Mouse (Mus musculus): ENCODE results near the gene Arap2.
A peak's percentile ranks its signal among the peaks of the same experiment; 100 is the strongest.
"Not testable (repeated sequence)": the region's sequence is repeated elsewhere in the genome, so short reads cannot be mapped to it uniquely, and the experiment has no call there.

The Arap2 gene

GRCm38 (mm10) chr5:62739451-62740415 is 26.2 kb downstream of the Arap2 start:
- no peak for DNase-seq

DNA sequence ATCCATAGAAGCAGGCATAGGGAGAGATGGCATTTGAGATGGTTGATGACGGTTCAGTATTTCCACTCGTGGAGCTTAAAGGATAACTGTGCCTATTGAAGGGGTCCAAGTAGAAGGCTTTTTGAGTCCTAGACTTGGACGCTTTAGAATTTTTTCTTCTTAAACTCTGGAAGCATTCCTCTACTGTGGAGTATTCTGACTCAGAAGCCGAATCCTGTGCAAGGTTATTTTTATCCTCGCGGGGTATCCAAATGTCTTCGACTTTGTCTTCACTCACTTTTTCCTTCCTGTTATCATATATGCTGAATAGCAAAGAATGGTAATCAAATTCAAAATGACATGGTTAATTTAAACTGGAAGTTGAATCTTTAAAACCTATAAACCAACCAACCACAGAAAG is 35.4 kb downstream of the Arap2 start:
- DNase-seq = not testable (repeated sequence)

- DNase-seq = no peak
Observed at GRCm38 (mm10) chr5:62725551-62725950, 40.4 kb downstream of the Arap2 start.

DNA sequence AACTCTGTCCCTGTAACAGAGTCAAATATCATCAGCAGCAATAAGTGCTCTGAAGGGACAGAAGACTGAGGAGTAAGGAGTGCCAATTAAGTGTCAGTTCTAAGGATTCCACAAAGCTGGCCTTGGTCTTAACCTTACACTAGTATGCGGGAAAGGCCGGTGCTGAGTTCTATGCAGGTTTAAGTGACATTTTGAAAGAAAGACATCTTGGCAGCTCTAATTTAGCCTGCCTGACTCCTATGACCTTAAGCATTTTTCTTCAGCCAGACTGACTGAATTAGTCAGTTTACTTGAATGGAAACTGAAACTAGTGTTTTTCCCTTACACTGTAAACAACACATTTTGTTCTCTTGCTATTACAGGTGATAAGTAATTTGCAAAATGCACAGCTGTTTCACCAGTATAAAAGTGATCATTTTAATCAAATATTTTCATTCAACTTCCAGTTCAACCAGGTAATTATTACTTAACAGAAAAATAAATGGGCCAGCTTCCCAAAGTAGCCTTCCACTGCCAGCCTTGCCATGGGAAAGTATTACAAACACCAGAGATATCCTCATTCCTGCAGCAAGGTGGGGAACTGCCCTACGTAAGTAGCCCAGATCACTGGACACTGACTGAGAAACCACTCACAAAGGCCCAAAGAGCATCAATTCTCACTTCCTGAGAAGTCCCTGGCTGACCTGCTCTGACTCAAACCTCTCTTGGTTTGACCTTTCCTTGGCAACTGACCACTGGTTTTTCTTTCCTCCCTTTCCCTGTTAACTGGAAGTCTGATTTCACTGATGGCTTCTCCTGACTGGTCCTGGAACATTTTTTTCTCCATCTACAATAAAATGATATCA is 42.5 kb downstream of the Arap2 start:
- DNase-seq = no peak

- no peak for DNase-seq
Observed at GRCm38 (mm10) chr5:62716468-62716867, 49.5 kb downstream of the Arap2 start.

DNA sequence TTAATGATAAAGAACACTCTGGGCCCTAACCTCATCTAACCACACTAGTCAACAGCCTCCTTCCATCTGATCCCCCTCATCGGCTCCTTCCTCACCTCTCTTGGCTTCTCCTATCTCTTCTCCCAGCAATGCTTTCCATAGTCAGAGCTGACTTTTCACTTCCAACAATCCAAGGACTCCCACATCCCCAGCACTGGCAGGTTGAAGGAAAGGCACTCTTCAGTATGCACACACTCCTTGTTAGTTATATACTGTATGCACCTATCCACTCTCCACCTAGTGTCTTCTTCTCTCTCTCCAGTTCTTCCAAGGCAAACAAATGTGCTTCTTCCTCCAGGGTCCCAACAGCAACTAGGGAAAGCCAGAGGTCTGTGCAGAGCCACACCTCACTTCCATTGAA is 50.0 kb downstream of the Arap2 start:
- DNase-seq = no peak

GRCm38 (mm10) chr5:62715436-62715835 is 50.5 kb downstream of the Arap2 start:
- no peak for DNase-seq

DNA sequence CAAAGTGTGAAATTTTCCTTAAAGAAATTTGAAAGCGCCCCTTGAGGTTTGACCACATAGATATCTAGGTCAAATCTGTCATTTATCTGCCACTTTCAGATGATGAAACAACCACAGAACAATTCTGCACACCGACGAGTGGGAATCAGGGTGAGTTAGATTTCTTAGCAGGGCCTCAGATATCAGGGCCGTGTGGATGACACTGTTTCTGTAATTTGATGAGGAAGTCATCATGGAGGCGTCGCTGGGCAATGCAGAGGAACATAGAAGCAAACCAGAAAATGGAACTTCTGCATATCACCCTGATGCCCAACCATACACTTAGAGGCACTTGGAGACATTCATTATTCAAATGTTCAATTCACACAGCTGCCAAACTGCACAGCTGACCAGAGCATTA is 55.0 kb downstream of the Arap2 start:
- DNase-seq = no peak

GRCm38 (mm10) chr5:62706900-62707299 is 59.1 kb downstream of the Arap2 start:
- DNase-seq = peak; percentile 28 to 40

DNA sequence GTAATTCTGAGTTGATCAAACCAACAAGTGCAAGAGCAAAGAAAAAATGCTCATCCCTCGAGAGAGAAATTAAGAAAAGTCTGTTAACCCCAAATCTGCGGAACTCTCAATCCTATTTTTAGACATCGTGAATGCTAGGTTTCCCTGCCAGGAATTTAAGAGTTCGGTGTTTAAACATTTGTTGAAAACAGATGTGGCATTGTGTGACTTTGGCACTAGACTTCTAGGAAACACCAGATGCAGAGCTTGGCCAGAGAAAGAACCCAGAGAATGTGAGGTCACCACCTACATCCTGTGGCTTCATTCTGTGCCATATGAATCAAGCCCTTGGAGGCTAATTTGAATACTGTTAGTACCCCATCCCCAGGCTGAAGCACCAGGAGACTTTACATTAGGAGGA is 76.0 kb downstream of the Arap2 start:
- no peak for DNase-seq

DNA sequence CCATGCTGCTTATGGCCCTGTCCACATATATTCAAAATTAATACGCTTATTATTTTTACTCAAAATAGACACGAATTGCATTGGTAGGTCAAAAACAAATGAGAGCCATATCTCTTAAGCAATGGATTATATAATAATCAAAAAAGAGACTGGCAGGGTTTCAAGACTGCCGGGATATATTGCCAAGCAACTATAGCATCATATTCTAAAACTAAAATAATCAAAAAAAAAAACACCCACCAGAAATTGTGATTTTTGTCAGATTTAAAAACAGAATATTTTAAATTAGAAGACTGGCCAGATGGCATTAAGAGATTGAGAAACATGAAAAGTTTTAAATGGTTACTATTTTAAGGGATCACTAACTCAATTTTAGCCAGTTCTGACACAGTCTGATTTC is 82.2 kb downstream of the Arap2 start:
- no peak for DNase-seq

DNA sequence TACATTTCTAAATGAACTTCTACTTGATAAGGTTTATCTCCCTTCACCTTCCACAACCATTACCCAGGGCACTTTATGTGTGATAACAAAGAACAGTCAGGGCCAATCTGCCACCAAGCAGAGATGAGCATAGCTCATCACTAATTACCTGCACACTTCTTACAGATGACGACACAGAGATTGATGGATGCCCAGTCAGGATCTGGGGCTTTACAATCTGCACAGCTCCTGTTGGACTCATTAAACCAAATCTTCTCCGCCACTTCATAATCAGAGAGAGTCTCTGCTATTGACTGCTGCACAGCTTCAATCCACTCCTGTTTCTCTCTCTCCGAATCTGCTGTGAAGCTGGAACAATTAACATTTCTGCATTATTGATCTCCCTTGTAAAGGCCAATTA is 82.8 kb downstream of the Arap2 start:
- no peak for DNase-seq

DNA sequence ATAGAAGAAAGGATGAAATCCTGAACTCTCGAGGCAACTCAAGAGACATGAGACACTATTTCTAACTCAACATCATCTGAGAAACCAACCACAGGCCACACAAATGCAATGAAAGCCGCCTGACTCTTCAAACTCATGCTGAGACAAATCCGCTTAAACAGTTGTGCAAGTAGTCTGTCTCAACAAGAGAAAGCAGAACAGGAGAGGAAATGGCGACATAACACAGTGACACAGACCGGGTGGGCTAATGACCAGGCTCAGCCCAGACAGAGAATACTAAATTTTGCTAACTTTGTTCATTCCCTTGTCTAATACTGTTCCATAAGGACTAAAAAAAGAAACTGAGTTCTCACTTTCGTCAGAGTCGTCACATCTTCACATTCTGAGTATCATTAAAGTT is 88.6 kb downstream of the Arap2 start:
- DNase-seq = no peak

GRCm38 (mm10) chr5:62672736-62673436 is 93.1 kb downstream of the Arap2 start:
- DNase-seq = peak; percentile 4

GRCm38 (mm10) chr5:62665329-62665728 is 100.6 kb downstream of the Arap2 start:
- DNase-seq = no peak

DNA sequence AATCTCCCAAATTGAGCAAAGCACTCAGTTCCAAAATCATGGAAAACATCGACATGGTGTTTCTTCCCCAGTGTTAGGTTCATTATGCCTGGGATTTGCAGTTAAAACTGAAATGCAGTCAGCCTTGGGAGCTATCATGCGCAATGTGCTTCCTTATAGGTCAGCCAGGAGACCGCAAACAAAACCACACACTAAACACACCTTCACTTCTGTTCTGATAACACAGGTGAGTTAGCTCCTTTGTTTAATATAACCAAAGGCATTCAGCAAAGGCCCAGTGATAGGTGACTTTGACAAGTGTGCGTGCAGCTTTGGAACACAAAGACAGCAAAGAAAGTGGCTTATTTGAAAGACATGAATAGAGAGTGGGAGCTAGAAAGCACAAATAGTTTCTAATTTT is 101.1 kb downstream of the Arap2 start:
- no peak for DNase-seq

GRCm38 (mm10) chr5:62663206-62663605 is 102.8 kb downstream of the Arap2 start:
- no peak for DNase-seq

DNA sequence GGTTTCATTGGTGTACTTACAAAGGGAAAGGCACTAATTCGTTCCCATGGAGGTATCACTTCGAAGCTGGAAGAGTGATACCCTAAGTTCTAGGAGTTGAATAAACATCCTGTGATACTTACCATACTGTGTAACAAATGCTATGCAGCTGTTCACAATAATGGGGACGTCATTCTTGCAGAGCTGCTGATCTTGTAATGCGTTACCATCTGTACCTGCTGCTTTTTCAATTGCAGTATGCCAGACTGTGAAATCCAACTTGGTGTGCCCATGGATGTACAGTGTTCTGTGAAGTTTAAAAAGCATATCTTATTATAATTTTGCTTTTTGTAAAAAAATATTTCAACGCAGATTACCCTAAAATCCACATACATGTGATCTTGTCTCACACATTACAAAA is 112.0 kb downstream of the Arap2 start:
- DNase-seq = no peak

DNA sequence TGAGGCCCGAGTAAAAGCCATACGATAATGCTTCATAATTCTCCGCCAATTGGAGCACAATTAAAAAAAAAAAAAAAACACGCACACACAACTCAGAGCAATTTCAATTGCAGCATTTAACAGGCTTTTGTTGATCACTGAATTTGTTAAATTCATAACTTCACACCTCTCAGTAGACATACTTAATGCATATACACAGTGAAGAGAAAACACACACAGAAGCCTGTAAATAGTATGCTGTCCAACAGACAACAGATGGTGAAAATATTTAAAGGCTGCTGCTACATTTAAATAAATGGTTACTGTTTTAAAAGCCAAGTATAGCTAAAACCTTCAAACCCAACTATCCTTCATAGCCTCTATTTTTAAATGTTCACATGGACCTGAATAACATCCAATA is 123.6 kb downstream of the Arap2 start:
- no peak for DNase-seq

DNA sequence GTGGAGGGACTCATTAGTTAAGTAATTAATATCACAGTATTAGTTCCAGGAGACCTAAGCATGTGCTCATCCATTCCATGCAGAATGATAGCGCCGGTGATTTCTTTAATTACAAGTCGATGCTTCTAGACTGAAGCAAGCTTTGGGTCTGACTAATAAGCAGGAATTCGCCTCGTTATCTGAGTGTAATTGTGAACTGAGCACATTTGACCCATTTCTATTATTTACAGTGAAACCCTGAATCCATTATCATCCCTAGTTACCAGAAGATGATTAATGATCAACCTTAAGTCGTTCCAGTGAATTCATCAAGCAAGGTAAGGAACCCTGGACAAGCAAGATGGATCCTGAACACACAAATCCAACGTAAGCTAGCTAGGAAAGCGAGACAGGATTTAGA is 125.5 kb downstream of the Arap2 start:
- no peak for DNase-seq

- DNase-seq = no peak
Observed at GRCm38 (mm10) chr5:62636341-62636740, 129.6 kb downstream of the Arap2 start.

GRCm38 (mm10) chr5:62628901-62629300 is 137.1 kb downstream of the Arap2 start:
- DNase-seq = no peak

DNA sequence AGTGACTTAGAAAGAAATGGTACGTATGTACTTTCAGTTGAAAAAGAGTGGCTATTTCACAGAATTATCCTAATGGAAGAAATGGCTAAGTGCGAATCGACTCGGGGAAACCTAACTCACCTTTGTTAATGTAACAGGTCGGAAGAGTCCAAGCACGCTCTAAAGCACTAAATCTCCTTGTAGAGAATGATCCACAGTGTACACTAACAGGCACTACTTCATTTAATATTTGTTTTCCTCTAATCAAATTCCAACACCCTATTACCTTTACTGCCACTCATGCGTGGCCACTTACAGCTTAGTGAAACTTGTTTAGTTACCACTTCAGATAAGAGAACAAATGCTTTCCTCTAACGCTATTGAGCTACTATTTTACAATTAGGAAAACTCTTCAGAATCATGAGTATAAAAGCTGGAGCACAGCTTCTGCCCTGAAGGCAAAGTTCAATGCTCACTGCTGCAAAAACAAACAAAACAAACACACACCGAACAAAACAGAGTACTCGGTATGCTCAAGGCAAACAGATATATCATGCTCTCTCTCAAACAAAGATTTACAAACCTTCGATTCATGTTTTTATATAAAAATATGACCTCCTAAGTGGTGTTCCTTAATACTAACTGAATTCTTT is 143.0 kb downstream of the Arap2 start:
- DNase-seq = no peak
